Mouse (Mus musculus): Measurements from ENCODE around the gene Ercc1. TPM values are rescaled to one million over a fixed set of nuclear protein-coding genes. Genes with fewer than 3 reads are reported as not detected.

Gene Ercc1
- polyA plus RNA-seq, 1 experiment, result not detected

- 6% methylated on average over 44 of the region's 48 CpGs for WGBS
- Histone ChIP-seq H3K27ac (ENCODE audit: insufficient read depth, low read depth, low read length) (no peak within 1 kb of the TSS), H3K4me1 (ENCODE audit: control insufficient read depth, insufficient read depth, low read length) (peaks cover 8% of the 10 kb centered on the region), H3K4me3 (ENCODE audit: insufficient read depth, low read depth, low read length) (peak within 1 kb of the TSS; percentile 94)
- peak; percentile 50; the same call in 1 of the 2 replicates for TF ChIP-seq POLR2A (IDR thresholded peaks at IDR 0.05; ENCODE audit: insufficient read depth, low read depth, low read length)
- no peak for TF ChIP-seq CTCF (IDR thresholded peaks at IDR 0.05; ENCODE audit: insufficient read depth, low read depth, low read length)
Observed at GRCm38 (mm10) chr7:19381377-19382165, 37.0 kb downstream of the Ercc1 start, which contains the start of gene Ercc2. Gene Ercc2, plus strand, starts transcription at chr7:19382010.

- TF ChIP-seq POLR2A (IDR thresholded peaks at IDR 0.05; ENCODE audit: insufficient read depth, low read depth, low read length), result no peak
- TF ChIP-seq CTCF (IDR thresholded peaks at IDR 0.05; ENCODE audit: insufficient read depth, low read depth, low read length), result no peak
- peak overlapping the region; percentile 94 for H3K4me3 ChIP-seq (ENCODE audit: insufficient read depth, low read depth, low read length)
- H3K27ac ChIP-seq (ENCODE audit: insufficient read depth, low read depth, low read length), result no peak overlapping the region
- peaks cover 8% of the 10 kb centered on the region for H3K4me1 ChIP-seq (ENCODE audit: control insufficient read depth, insufficient read depth, low read length)
- under 1% methylated on average over 29 of the region's 37 CpGs for WGBS
Observed at GRCm38 (mm10) chr7:19382166-19382541, 37.6 kb downstream of the Ercc1 start.

GRCm38 (mm10) chr7:19383708-19384107 lies 39.1 kb downstream of the Ercc1 start:
- H3K4me1 ChIP-seq (ENCODE audit: control insufficient read depth, insufficient read depth, low read length), result peaks cover 8% of the 10 kb centered on the region
- 88% methylated on average over 9 of the region's 9 CpGs for WGBS
- no peak overlapping the region for H3K27ac ChIP-seq (ENCODE audit: insufficient read depth, low read depth, low read length)
- H3K4me3 ChIP-seq (ENCODE audit: insufficient read depth, low read depth, low read length), result no peak overlapping the region
- no peak for TF ChIP-seq POLR2A (IDR thresholded peaks at IDR 0.05; ENCODE audit: insufficient read depth, low read depth, low read length)
- no peak for TF ChIP-seq CTCF (IDR thresholded peaks at IDR 0.05; ENCODE audit: insufficient read depth, low read depth, low read length)

GRCm38 (mm10) chr7:19388699-19389413 lies 44.3 kb downstream of the Ercc1 start:
- 59% methylated on average over 10 of the region's 10 CpGs for WGBS
- Histone ChIP-seq H3K4me3 (ENCODE audit: insufficient read depth, low read depth, low read length) (no peak overlapping the region), H3K4me1 (ENCODE audit: control insufficient read depth, insufficient read depth, low read length) (peaks cover 11% of the 10 kb centered on the region), H3K27ac (ENCODE audit: insufficient read depth, low read depth, low read length) (no peak overlapping the region)
- no peak for TF ChIP-seq POLR2A (IDR thresholded peaks at IDR 0.05; ENCODE audit: insufficient read depth, low read depth, low read length)
- TF ChIP-seq CTCF (IDR thresholded peaks at IDR 0.05; ENCODE audit: insufficient read depth, low read depth, low read length), result no peak

GRCm38 (mm10) chr7:19394484-19394883 lies 49.9 kb downstream of the Ercc1 start:
- 93% methylated on average over 8 of the region's 8 CpGs for WGBS
- H3K4me1 ChIP-seq (ENCODE audit: control insufficient read depth, insufficient read depth, low read length), result no peaks in the 10 kb centered on the region
- no peak overlapping the region for H3K27ac ChIP-seq (ENCODE audit: insufficient read depth, low read depth, low read length)
- H3K4me3 ChIP-seq (ENCODE audit: insufficient read depth, low read depth, low read length), result no peak overlapping the region
- TF ChIP-seq POLR2A (IDR thresholded peaks at IDR 0.05; ENCODE audit: insufficient read depth, low read depth, low read length) (no peak), CTCF (IDR thresholded peaks at IDR 0.05; ENCODE audit: insufficient read depth, low read depth, low read length) (no peak)

GRCm38 (mm10) chr7:19399496-19400280 lies 55.1 kb downstream of the Ercc1 start:
- peaks cover 12% of the 10 kb centered on the region for H3K4me1 ChIP-seq (ENCODE audit: control insufficient read depth, insufficient read depth, low read length)
- no peak overlapping the region for H3K27ac ChIP-seq (ENCODE audit: insufficient read depth, low read depth, low read length)
- H3K4me3 ChIP-seq (ENCODE audit: insufficient read depth, low read depth, low read length), result no peak overlapping the region
- WGBS, result 11% methylated on average over 27 of the region's 27 CpGs
- TF ChIP-seq CTCF (IDR thresholded peaks at IDR 0.05; ENCODE audit: insufficient read depth, low read depth, low read length) (no peak), POLR2A (IDR thresholded peaks at IDR 0.05; ENCODE audit: insufficient read depth, low read depth, low read length) (no peak)

GRCm38 (mm10) chr7:19400946-19401345 lies 56.4 kb downstream of the Ercc1 start:
- TF ChIP-seq POLR2A (IDR thresholded peaks at IDR 0.05; ENCODE audit: insufficient read depth, low read depth, low read length) (no peak), CTCF (IDR thresholded peaks at IDR 0.05; ENCODE audit: insufficient read depth, low read depth, low read length) (no peak)
- Histone ChIP-seq H3K27ac (ENCODE audit: insufficient read depth, low read depth, low read length) (no peak overlapping the region), H3K4me3 (ENCODE audit: insufficient read depth, low read depth, low read length) (no peak overlapping the region), H3K4me1 (ENCODE audit: control insufficient read depth, insufficient read depth, low read length) (peaks cover 12% of the 10 kb centered on the region)
- WGBS, result 84% methylated on average over 4 of the region's 4 CpGs

- Histone ChIP-seq H3K4me3 (ENCODE audit: insufficient read depth, low read depth, low read length) (no peak overlapping the region), H3K4me1 (ENCODE audit: control insufficient read depth, insufficient read depth, low read length) (peaks cover 12% of the 10 kb centered on the region), H3K27ac (ENCODE audit: insufficient read depth, low read depth, low read length) (no peak overlapping the region)
- WGBS, result 81% methylated on average over 9 of the region's 9 CpGs
- TF ChIP-seq CTCF (IDR thresholded peaks at IDR 0.05; ENCODE audit: insufficient read depth, low read depth, low read length), result no peak
- TF ChIP-seq POLR2A (IDR thresholded peaks at IDR 0.05; ENCODE audit: insufficient read depth, low read depth, low read length), result no peak
Observed at GRCm38 (mm10) chr7:19402535-19403112, 58.0 kb downstream of the Ercc1 start.

Measured in olfactory bulb, adult 2 months (tissue).